Mouse (Mus musculus) heart, adult 2 months (tissue): Measurements from ENCODE around the gene Arnt2. TPM values are rescaled to one million over a fixed set of nuclear protein-coding genes. Genes with fewer than 3 reads are reported as not detected.

Experiments used
- DNase-seq, 2 experiments: peaks; one replicate each; pipeline ENCODE4 v3.0.0; 2021
- H3K27ac ChIP-seq: fragments of 200-600 bp; 2 replicates; pipeline ENCODE4 v1.8.1; 2022
- H3K27me3 ChIP-seq: fragments of 200-500 bp; 2 replicates; pipeline ENCODE4 v1.6.1; 2012; ENCODE audit warnings: mild to moderate bottlenecking, low read length, inconsistent platforms, mixed read lengths; ENCODE audit not compliant: control insufficient read depth, insufficient read depth
- H3K36me3 ChIP-seq: fragments of 200-500 bp; 2 replicates; pipeline ENCODE4 v1.6.1; 2012; ENCODE audit warnings: low read length, inconsistent platforms; ENCODE audit not compliant: control insufficient read depth, insufficient read depth
- H3K4me1 ChIP-seq: fragments of 200-500 bp; 2 replicates; pipeline ENCODE4 v1.6.1; 2011; ENCODE audit warnings: low read length; ENCODE audit not compliant: control insufficient read depth, insufficient read depth
- H3K4me3 ChIP-seq: fragments of 200-600 bp; 2 replicates; pipeline ENCODE4 v1.8.1; 2022
- H3K79me2 ChIP-seq: fragments of 200-500 bp; replicated peaks from 2 replicates; pipeline ENCODE4 v1.6.1; 2012; ENCODE audit warnings: mild to moderate bottlenecking, inconsistent platforms, low read length, moderate library complexity, mixed read lengths; ENCODE audit not compliant: control insufficient read depth, insufficient read depth
- H3K9ac ChIP-seq: fragments of 200-500 bp; 2 replicates; pipeline ENCODE4 v1.6.1; 2012; ENCODE audit warnings: low read depth, mild to moderate bottlenecking, control low read depth, inconsistent platforms, low read length, mixed read lengths
- CTCF ChIP-seq: fragments of 200-600 bp; IDR thresholded peaks from 2 replicates; pipeline ENCODE4 v1.8.1; 2022; ENCODE audit warnings: antibody characterized with exemption, mild to moderate bottlenecking, moderate library complexity
- EP300 ChIP-seq: fragments of 200-500 bp; IDR thresholded peaks from 2 replicates; pipeline ENCODE4 v1.6.1; 2011; ENCODE audit warnings: low read depth, low read length, control low read depth; ENCODE audit not compliant: insufficient read depth
- POLR2A ChIP-seq: fragments of 200-500 bp; IDR thresholded peaks from 2 replicates; pipeline ENCODE4 v1.6.1; 2011; ENCODE audit warnings: mild to moderate bottlenecking, low read depth, low read length, control low read depth; ENCODE audit not compliant: insufficient read depth
- WGBS: fragments of 180-500 bp; shearing (Covaris S2); methylation state at CpG from one replicate; pipeline ENCODE4 v1.1.7; 2018; 5-methylcytosine and 5-hydroxymethylcytosine counted together
- intact Hi-C: fragments of 180-260 bp; cut with DNase I; formaldehyde crosslinking; loops from one replicate; pipeline ENCODE4 v1.15.1; 2025
- polyA plus RNA-seq: library from polyadenylated mRNA; depleted of rRNA; stranded (reverse); fragments of >200 nt; gene quantifications from 2 replicates; pipeline ENCODE4 v1.2.3, GENCODE M21; 2012
- total RNA-seq, 2 experiments: library from RNA; stranded (reverse); gene quantifications; 2 replicates each; pipeline ENCODE4 v1.2.3; 2021

Arnt2 gene
- total and polyA plus RNA-seq, 3 experiments = 0.34 to 0.91 (median 0.70) TPM

- Histone ChIP-seq H3K79me2 (no peaks in the 10 kb centered on the region), H3K4me1 (no peaks in the 10 kb centered on the region), H3K4me3 (no peak overlapping the region), H3K36me3 (no peaks in the 10 kb centered on the region), H3K27me3 (no peaks in the 10 kb centered on the region), H3K9ac (no peak overlapping the region), H3K27ac (no peak overlapping the region)
- intact Hi-C loops = no loop called here
- no peak for DNase-seq
- TF ChIP-seq POLR2A (no peak), EP300 (no peak), CTCF (no peak)
Measured at GRCm38 (mm10) chr7:84421753-84422152, 11.8 kb upstream of the Arnt2 start.

GRCm38 (mm10) chr7:84421291-84421665, 11.3 kb upstream of the Arnt2 start:
- intact Hi-C loops = no loop called here
- H3K27ac ChIP-seq = no peak overlapping the region
- no peaks in the 10 kb centered on the region for H3K27me3 ChIP-seq
- H3K79me2 ChIP-seq = no peaks in the 10 kb centered on the region
- TF ChIP-seq POLR2A = no peak
- TF ChIP-seq CTCF = no peak
- TF ChIP-seq EP300 = no peak
- H3K4me3 ChIP-seq = no peak overlapping the region
- no peak for DNase-seq
- no peaks in the 10 kb centered on the region for H3K4me1 ChIP-seq
- H3K36me3 ChIP-seq = no peaks in the 10 kb centered on the region
- H3K9ac ChIP-seq = no peak overlapping the region

GRCm38 (mm10) chr7:84420581-84421290, 10.8 kb upstream of the Arnt2 start:
- Histone ChIP-seq H3K36me3 (no peaks in the 10 kb centered on the region), H3K27ac (no peak overlapping the region), H3K4me3 (no peak overlapping the region), H3K4me1 (no peaks in the 10 kb centered on the region), H3K9ac (no peak overlapping the region), H3K27me3 (no peaks in the 10 kb centered on the region), H3K79me2 (no peaks in the 10 kb centered on the region)
- intact Hi-C loops = no loop called here
- no peak for DNase-seq
- 67% methylated on average over 3 of the region's 3 CpGs for WGBS
- TF ChIP-seq EP300 (no peak), CTCF (no peak), POLR2A (no peak)

GRCm38 (mm10) chr7:84417441-84417840, 7.5 kb upstream of the Arnt2 start:
- Histone ChIP-seq H3K79me2 (no peaks in the 10 kb centered on the region), H3K9ac (no peak overlapping the region), H3K4me3 (no peak overlapping the region), H3K36me3 (no peaks in the 10 kb centered on the region), H3K27ac (no peak overlapping the region), H3K4me1 (no peaks in the 10 kb centered on the region), H3K27me3 (no peaks in the 10 kb centered on the region)
- DNase-seq = no peak
- no peak for TF ChIP-seq CTCF
- TF ChIP-seq POLR2A = no peak
- TF ChIP-seq EP300 = no peak
- intact Hi-C loops = no loop called here

GRCm38 (mm10) chr7:84412570-84412969, 2.6 kb upstream of the Arnt2 start:
- no peak overlapping the region for H3K4me3 ChIP-seq
- peaks cover 20% of the 10 kb centered on the region for H3K27me3 ChIP-seq
- intact Hi-C loops = no loop called here
- no peaks in the 10 kb centered on the region for H3K36me3 ChIP-seq
- TF ChIP-seq CTCF = no peak
- TF ChIP-seq EP300 = no peak
- TF ChIP-seq POLR2A = no peak
- no peak overlapping the region for H3K9ac ChIP-seq
- no peak overlapping the region for H3K27ac ChIP-seq
- 83% methylated on average over 8 of the region's 8 CpGs for WGBS
- no peak for DNase-seq
- H3K79me2 ChIP-seq = no peaks in the 10 kb centered on the region
- no peaks in the 10 kb centered on the region for H3K4me1 ChIP-seq

- Histone ChIP-seq H3K9ac (peak overlapping the region; percentile 25; the same call in 1 of the 2 replicates), H3K27ac (no peak overlapping the region), H3K79me2 (no peaks in the 10 kb centered on the region), H3K4me3 (peak overlapping the region; percentile 28), H3K36me3 (no peaks in the 10 kb centered on the region), H3K27me3 (peaks cover 21% of the 10 kb centered on the region), H3K4me1 (no peaks in the 10 kb centered on the region)
- intact Hi-C loops = no loop called here
- WGBS = 3% methylated on average over 39 of the region's 39 CpGs
- DNase-seq = peak in 1 of 2 experiments; percentile 3
- no peak for TF ChIP-seq CTCF
- TF ChIP-seq POLR2A = no peak
- no peak for TF ChIP-seq EP300
Measured at GRCm38 (mm10) chr7:84409241-84409895, 608 bp downstream of the Arnt2 start.
